ENCODE assay signal across 7 mouse cellular contexts in genomic region chr1:152520798-152521575, GRCm38 (mm10).
DNase-seq lines count a peak whose midpoint lies in the region; ATAC-seq and TF ChIP-seq lines count a peak whose summit lies in the region.

No protein-coding gene starts in this region.

- ATAC-seq in forebrain, embryonic 13.5 days, result peak; percentile 33; the same call in 1 of the 2 replicates
- no peak for ATAC-seq in liver, postnatal 0 days

- no peaks in the 10 kb centered on the region for H3K27me3 ChIP-seq in forebrain, embryonic 13.5 days
- H3K27me3 ChIP-seq in liver, postnatal 0 days (ENCODE audit: insufficient read depth, low read length), result no peaks in the 10 kb centered on the region

- peak; percentile 78 for TF ChIP-seq CTCF in liver, postnatal 0 days (IDR thresholded peaks at IDR 0.05; ENCODE audit: low read depth)

- H3K4me2 ChIP-seq in forebrain, embryonic 13.5 days, result no peak overlapping the region
- no peak overlapping the region for H3K4me2 ChIP-seq in liver, postnatal 0 days (ENCODE audit: low read depth, low read length)

- peaks cover 25% of the 10 kb centered on the region for H3K36me3 ChIP-seq in forebrain, embryonic 13.5 days (ENCODE audit: poor library complexity, severe bottlenecking)
- peaks cover 35% of the 10 kb centered on the region for H3K36me3 ChIP-seq in liver, postnatal 0 days (replicated peaks; ENCODE audit: insufficient read depth, low read length)

- 78% methylated on average over 16 of the region's 16 CpGs for WGBS in forebrain, embryonic 13.5 days
- 73% methylated on average over 16 of the region's 16 CpGs for WGBS in liver, postnatal 0 days (ENCODE audit: insufficient replicate concordance)

- H3K4me1 ChIP-seq in forebrain, embryonic 13.5 days, result peaks cover 6% of the 10 kb centered on the region
- no peaks in the 10 kb centered on the region for H3K4me1 ChIP-seq in liver, postnatal 0 days (ENCODE audit: insufficient read depth)

- no peak for TF ChIP-seq EP300 in liver, postnatal 0 days (IDR thresholded peaks at IDR 0.05; ENCODE audit: low read depth)

- no peak overlapping the region for H3K27ac ChIP-seq in forebrain, embryonic 13.5 days
- no peak overlapping the region for H3K27ac ChIP-seq in liver, postnatal 0 days (ENCODE audit: low read depth)

- no peak overlapping the region for H3K4me3 ChIP-seq in forebrain, embryonic 13.5 days
- H3K4me3 ChIP-seq in liver, postnatal 0 days (ENCODE audit: low read depth, low read length), result no peak overlapping the region

- H3K9ac ChIP-seq in forebrain, embryonic 13.5 days, result no peak overlapping the region
- H3K9ac ChIP-seq in liver, postnatal 0 days (replicated peaks), result no peak overlapping the region

- no peaks in the 10 kb centered on the region for H3K9me3 ChIP-seq in forebrain, embryonic 13.5 days (replicated peaks)
- no peaks in the 10 kb centered on the region for H3K9me3 ChIP-seq in liver, postnatal 0 days (ENCODE audit: low read length)

- peak; percentile 27 for DNase-seq in urinary bladder, postnatal 25 days (ENCODE audit: low spot score)
- no peak for DNase-seq in urinary bladder, adult 2 months (ENCODE audit: low spot score)
- DNase-seq in adrenal gland, postnatal 36 days, result peak; percentile 64 to 73
- peak; percentile 49 to 75 for DNase-seq in kidney, adult 8-10 months
- DNase-seq in liver, postnatal 0 days, result peak; percentile 68
- DNase-seq in right cerebral cortex, postnatal 10 days (ENCODE audit: low spot score in 2 of 2), result peak; percentile 61 to 78
